Mouse (Mus musculus) adrenal gland, adult (tissue): Measurements from ENCODE around the gene Cisd1.
"Not testable (repeated sequence)": the region's sequence is repeated elsewhere in the genome, so short reads cannot be mapped to it uniquely, and the experiment has no call there.

Experiments
- DNase-seq, 2 experiments: peaks; one replicate each; pipeline ENCODE4 v3.0.0; 2022 to 2023; ENCODE audit warnings: low spot score in 1 of 2; ENCODE audit not compliant: inconsistent age in 2 of 2

Cisd1 gene

GRCm38 (mm10) chr10:71344579-71345143 lies at the start of gene Cisd1:
Cisd1 (minus strand) TSS chr10:71344954.
- peak; percentile 96 to 98 for DNase-seq

DNA sequence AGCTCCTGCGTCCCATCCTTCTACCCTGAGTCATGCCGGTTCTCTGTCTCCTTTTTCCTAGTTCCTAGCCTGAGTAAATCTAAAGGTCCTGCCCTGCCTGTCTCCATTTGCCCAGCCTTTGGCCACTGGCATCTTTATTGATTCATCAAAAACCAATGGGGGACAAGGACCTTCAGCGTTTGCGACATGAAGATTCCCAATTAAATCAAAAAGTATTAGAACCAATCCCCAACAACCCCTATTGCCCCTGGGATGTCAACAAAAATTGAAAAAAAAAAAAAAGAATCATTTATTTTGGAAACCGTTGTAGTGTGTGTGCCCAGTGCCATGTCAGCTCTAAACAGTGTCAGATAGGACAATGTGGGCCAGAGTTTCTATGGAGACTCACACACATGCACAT lies 44.6 kb upstream of the Cisd1 start:
- no peak for DNase-seq

DNA sequence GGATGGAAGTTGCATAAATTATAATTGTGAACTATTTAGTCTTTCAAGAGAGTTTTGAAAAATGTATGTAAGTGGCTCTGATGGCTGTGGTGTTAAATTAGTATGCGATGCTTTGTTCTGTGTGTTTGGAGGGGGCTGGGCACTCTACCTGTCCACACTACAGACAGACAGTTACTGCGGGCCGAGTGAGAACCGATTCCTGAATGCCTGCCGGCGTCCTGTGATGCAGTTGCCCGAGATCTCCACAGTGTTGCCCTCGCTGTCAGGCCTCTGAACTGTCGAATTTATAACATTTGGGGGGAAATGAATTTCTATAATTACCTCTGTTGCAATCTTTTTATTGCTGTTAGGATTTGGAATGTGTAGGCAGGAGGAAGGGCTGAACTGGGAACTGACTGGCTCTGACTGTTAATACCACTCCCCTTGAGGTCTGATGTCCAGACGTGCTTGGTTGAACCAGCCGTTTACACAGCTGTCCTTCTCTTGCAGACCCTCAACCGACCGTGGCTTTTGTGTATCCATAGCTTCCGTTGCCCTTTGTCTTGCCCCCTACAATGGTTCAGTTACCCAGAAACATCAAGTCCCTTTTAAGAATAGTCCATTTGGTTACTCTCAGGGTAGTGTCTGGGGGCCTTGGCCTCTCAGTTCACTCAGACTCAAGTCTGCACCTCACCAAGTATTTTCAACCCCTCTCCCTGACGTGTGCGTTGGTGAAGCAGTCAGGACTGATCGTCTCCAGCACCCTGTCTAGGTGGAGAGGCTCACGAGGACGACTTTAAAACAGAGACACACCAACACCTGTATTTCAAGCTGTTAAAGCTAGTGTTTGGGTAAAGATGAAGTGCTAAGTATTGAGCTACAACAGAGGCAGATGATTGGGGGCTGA lies 39.6 kb upstream of the Cisd1 start:
- no peak for DNase-seq

GRCm38 (mm10) chr10:71383552-71383924 lies 38.8 kb upstream of the Cisd1 start:
- DNase-seq, result not testable (repeated sequence)

- no peak for DNase-seq
Measured at GRCm38 (mm10) chr10:71382858-71383551, 38.3 kb upstream of the Cisd1 start.

- no peak for DNase-seq
Measured at GRCm38 (mm10) chr10:71382109-71382508, 37.4 kb upstream of the Cisd1 start.

- DNase-seq, result no peak
Measured at GRCm38 (mm10) chr10:71381471-71382033, 36.8 kb upstream of the Cisd1 start.

GRCm38 (mm10) chr10:71380406-71380805 lies 35.7 kb upstream of the Cisd1 start:
- no peak for DNase-seq

DNA sequence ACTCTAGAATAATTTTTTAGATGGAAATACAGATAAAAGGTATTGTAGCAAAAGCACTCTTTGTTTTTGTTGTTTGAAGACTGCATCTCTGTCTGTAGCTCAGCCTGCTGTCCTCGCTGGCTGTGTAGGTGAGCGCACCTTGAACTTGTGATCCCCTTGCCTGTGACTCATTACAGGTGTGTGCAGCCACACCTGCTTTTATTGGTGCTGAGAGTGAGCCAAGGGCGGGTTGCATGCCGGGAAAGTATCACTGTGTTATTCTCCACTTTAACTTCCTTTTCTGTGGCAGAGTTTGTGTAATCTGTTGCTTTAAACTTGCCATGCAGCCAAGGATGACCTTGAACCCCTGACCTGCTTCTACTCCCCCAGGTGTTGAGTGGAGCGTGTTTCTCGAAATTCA lies 31.3 kb upstream of the Cisd1 start:
- DNase-seq, result no peak

GRCm38 (mm10) chr10:71373706-71374105 lies 29.0 kb upstream of the Cisd1 start:
- no peak for DNase-seq

- no peak for DNase-seq
Measured at GRCm38 (mm10) chr10:71371881-71372280, 27.1 kb upstream of the Cisd1 start.

DNA sequence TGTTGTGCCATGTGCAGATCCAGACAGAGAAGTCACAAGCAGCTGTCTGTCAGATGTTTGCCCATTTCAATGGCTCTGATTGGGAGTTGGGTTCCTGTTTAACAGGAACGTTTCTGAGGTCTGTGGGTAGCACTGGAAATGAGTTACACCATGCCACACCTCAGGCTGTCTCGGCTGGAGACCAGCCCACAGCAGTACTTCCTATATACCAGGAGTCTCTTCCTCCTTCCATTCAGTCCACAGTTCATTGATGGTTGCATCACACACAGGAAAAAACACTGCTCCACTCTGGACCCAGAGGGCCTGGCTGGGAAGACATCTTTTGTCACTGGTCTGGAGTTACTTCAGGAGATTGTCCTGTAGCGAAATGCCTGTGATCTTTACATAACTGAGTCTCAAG lies 24.7 kb upstream of the Cisd1 start:
- DNase-seq, result no peak

DNA sequence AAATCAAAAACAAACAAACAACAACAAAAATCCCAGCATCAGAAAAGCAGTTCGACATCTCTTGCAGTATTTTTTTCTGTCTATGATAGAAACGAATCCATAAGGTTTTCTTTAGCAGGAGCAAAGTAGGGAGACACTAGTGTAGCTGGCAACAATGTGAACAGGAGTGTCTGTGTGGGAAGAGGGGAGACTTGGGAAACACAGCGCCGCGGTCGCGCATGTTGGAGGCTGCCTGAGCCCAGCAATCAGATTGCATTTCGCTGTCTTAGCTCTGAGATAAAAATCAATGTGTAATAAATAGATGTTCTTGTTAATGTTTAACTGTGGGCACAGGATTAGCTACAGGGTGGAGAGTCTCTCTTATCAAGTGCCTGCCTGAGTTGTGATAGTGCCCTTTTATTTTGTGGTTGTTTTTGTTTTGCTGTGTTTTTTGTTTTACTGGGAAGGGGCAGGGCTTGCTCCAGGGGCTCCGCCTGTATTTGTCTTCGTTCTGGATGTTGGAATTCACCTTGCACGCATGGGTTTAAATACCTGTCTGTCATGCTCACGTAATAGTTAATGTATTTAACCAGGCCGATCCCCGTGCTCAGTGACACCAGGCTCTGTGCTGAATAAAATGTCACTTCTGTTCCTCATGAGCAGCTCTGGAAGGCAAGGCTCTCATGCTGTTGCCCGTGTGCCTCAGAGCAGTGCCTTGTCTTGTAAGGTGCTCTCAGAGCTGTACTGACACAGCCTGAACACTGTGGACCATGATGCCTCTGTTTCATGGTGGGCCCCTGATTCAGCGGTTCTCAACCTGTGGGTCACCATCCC lies 23.6 kb upstream of the Cisd1 start:
- no peak for DNase-seq

- no peak for DNase-seq
Measured at GRCm38 (mm10) chr10:71363858-71364257, 19.1 kb upstream of the Cisd1 start.

DNA sequence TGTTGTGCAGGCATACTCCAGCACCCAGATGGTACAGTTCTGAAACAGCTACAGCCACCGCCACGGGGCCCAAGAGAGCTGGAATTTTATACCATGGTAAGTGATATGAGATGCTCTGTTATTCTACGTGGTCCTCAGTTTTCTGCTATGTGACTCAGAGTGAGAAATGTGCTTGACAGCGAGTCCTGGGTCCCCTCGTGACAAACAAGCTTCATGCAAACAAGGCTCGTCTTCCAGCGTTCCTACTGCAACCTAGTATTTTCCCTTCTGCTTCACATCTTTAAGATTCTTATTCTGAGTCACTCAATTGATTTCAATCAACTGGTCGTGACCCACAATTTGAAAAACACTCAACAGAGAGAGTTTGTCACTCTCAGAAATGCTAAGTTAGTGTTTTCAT lies 18.7 kb upstream of the Cisd1 start:
- DNase-seq, result no peak

DNA sequence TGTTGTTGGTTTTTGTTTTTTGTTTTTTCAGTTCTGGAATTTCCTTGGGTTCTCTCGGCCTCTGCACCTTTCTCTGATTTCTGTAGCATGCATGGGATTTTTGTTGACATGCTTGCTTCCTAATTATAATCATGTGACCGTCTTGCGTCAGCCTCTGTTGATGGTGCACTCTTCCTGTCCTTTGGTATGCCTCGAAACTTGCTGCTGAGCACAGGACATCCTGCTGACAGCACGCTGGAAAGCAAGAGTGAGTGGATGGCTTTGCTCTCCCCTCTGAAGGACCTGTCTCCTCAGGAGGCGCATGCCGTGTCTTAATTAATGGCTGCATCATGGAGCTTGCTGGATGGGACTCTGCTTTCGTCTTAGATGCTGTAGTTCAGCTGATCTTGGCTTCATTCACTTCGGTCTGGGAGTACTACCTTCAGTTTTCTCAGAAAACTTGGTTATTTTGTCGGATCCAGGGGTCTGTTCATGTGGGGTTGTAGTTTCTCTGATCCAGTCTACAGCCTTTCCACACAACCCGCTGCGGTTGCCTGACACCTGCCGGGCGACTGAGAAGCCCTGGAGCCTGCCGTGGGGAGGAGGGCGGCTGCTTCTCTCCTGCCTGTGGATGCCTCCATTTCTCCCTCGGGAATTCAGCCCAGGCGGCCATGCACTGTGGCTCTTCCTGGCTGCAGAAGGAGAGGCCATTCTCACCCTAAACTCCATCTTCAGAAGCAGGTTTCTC lies 17.2 kb upstream of the Cisd1 start:
- no peak for DNase-seq

DNA sequence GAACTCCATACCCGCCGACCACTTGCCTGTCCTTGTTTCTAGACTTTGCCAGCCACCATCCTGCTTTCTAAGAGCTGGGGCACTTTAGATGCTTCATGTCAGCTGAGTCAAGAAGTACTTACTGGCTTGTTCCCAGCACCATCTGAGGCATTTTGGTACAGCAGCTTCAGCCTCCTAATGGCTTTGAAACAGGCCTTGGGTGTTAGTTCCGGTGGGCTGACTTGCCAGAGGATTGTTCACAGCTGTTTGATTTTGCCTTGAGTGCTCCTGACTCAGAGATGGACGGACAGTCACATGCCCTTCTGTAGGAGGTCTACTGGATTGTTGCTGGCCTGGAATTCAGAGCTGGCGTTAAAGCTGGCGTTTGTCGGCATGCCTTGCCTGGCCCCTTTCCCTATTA lies 16.3 kb upstream of the Cisd1 start:
- no peak for DNase-seq

DNA sequence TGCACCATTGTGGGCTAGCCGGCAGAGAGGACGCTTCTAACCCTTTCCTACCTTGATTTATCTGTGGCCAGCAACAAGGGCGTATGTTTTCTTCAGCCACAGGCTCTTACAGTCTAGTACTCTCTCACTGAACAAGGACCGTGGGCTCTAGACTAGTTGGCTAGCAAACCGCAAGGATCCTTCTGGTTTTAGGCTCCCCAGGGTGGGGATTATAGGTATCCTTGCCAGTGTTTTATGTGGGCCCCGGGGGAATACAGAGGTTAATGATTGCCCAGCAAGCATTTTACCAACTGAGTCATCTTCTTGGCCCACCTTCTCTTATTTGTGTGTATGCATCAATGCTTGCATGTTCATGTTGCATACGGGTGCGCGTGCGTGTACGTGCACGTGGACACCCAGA lies 10.2 kb upstream of the Cisd1 start:
- no peak for DNase-seq

GRCm38 (mm10) chr10:71353850-71354249 lies 9.1 kb upstream of the Cisd1 start:
- DNase-seq, result no peak

GRCm38 (mm10) chr10:71351301-71351700 lies 6.5 kb upstream of the Cisd1 start:
- no peak for DNase-seq
